Mouse (Mus musculus): Measurements from ENCODE around the gene Ermp1.

Gene Ermp1

DNA sequence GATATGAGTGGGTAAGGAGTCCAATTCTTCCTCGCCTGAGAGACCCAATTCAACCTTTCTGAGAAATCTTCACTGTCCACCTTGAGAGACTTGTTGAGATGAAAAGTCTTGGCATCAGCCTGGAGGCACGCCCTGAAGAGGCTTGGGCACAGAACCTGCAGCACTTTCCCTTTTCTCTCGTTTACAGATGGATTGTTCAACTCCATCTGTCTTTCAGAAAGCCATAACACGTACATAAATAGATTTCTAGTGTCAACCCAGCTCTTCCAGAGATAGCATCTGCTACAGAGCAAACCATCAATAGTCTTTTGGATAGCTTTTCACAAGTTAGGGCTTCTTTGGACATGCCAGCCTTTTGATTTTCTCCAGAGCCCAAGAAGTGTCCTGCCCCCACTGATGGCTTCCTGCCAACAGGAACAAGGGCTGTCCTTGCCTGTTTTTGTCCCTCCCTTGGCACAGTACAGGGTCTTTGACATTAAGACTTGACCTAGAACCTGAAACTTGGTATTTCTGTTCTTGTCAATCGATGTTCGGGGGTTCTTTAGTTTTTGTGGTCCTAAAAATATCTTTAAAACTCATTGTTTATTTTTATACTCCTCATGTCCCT is 13.9 kb upstream of the Ermp1 start:
- no peak for DNase-seq (ENCODE audit: low spot score)

DNA sequence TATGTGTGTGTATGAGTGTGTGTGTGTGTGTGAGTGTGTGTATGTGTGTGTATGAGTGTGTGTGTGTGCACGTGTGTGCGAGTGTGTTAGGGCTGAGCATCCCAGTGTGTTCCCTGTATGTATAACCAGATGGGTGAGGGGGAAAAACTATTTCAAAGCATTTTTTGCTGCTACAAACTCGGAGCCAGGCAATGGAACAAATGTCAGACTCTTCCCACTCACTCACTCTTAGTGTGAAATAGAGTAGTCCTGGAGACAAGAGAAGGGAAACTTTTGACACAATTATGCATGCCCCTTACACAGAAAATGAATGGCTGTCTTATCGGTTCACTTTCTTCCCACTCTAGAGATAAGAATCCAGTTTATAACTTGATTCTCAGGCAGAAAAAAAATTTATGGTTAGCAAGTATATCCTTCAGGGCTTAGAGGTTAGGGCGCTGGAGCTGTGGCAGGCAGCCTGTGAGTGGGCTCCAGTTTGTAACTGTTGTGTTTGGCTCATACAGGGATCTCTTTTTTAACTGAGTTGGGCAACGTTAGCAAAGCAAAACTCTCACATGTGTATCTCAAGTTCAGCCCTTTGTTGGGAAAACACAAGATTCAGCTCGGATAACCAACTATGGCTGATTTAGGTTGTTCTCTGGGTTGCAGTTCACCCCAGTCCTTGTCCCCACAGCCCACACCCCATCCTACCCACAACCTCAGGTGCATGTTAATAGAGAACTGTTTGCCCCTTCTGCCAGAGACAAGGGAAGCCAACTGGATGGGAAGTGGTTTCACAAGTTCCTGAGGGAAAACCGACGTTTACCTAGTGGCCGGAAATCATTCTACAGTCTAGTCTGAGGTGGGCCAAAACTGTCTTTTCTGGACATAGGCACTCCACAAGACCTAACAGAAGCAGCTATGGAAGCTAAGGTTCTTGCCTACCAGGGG is 12.9 kb upstream of the Ermp1 start:
- DNase-seq (ENCODE audit: low spot score), result no peak

- DNase-seq (ENCODE audit: low spot score), result no peak
Observed at GRCm38 (mm10) chr19:29659705-29660104, 11.5 kb upstream of the Ermp1 start.

GRCm38 (mm10) chr19:29658836-29659235 is 10.6 kb upstream of the Ermp1 start:
- no peak for DNase-seq (ENCODE audit: low spot score)

GRCm38 (mm10) chr19:29657558-29657957 is 9.3 kb upstream of the Ermp1 start:
- DNase-seq (ENCODE audit: low spot score), result no peak

GRCm38 (mm10) chr19:29657033-29657432 is 8.8 kb upstream of the Ermp1 start:
- no peak for DNase-seq (ENCODE audit: low spot score)

GRCm38 (mm10) chr19:29656620-29657019 is 8.4 kb upstream of the Ermp1 start:
- no peak for DNase-seq (ENCODE audit: low spot score)

DNA sequence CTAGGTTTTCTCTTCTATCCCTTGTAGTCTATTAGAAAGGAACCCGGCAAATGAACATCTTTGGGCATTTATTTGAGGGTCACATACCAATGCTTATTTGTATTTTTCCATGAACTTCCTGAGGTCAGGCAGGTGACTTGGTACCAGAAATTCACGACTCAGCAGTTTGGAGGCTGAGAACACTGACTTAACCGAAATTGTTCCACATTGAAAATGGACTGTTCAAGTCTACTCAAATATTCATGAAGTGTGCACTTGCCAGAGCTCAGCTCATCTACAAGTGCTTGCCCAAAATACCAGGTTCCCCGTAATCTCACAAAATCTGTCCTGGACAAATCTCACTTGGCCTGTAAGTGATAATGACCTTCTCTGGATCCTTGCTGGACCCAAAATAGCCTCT is 7.8 kb upstream of the Ermp1 start:
- DNase-seq (ENCODE audit: low spot score), result no peak

GRCm38 (mm10) chr19:29655148-29655547 is 6.9 kb upstream of the Ermp1 start:
- no peak for DNase-seq (ENCODE audit: low spot score)

DNA sequence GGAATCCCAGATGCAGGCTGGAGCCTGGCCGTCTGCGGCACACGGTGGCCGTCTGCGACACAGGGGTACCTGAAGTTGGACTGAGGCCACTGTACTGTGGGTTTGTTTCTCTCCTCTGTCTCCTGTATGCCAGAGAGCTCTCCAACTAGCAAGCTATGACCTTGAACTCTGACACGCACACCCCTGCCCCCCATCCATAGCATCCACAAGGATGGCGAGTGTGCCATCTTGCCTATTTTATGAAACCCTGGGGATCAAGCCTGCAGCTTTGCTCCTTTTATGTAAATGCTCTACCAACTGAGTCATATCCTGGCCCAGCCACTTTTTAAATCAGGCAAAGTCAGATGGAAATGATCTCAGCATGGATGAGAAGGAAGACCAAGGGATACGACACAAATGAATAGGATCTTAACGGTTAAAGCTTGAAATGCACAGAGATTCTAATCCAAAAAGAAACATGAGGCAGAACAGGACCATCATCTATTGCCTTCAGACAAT is 5.6 kb upstream of the Ermp1 start:
- DNase-seq (ENCODE audit: low spot score), result no peak

DNA sequence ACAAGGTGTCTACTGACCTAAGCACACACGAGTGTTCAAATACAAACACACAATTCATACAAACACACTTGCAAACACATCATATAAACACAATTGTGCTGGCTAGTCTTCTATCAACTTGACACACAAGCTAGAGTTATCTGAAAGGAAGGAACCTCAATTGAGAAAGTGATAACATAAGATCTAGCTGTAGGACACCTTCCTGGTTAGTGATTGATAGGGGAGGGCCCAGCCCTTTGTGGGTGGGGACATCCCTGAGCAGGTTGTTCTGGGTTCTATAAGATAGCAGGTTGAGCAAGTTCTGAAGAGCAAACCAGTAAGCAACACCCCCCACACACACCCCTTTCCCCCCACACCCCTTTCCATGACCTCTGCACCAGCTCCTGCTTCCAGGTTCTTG is 1.5 kb upstream of the Ermp1 start:
- DNase-seq (ENCODE audit: low spot score), result no peak

GRCm38 (mm10) chr19:29648550-29648914 is 317 bp upstream of the Ermp1 start:
- DNase-seq (ENCODE audit: low spot score), result no peak

DNA sequence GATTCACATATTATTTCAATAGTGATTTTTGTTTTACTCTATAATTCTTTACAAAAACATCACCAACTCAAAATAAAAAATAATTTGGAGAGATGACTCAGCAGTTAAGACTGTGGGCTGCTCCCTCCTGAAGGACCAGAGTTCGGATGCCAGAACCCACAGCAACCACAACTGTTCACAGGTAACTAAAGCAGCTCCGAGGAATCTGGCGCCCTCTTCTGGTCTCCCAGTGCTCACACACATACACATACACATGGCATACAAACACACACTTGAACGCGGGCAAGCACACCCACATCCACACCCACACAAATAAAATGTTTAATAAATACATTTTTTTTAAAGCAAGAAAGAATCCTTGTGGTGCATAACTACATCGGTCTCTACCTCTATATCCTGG is 3.5 kb downstream of the Ermp1 start:
- DNase-seq (ENCODE audit: low spot score), result no peak

DNA sequence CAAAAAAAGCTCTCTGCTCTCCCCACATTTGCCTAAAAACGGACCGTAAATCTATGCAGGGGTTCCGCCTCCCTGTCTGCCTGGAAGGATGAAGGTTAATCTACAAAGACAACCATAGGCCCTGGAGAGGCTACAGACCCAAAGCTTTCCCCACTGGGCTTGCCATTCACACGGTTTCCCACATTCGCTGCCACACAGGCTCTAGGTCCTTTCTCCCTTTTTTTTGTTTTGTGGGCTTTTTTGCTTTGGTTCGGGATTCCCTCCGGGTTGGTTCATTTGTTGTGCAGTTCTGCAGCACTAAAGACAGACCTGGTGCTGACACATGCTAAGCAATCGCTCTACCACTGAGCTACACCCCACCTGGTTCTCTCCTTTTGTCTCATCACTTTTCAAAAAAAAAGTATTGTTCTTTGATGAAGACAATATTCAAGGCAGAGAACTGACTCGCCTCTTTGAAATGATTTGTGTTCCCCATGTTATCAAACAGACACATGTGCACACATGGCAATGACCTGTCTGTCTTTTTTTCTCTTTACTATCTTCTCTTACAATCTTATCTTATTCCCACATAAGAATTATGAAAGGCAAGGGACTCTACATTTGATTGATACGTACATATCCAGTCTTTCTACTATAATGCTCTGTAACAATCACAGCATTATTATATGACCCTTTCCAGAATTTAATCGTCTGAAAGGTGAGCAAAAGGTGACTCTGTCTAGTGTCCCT is 4.9 kb downstream of the Ermp1 start:
- no peak for DNase-seq (ENCODE audit: low spot score)

- DNase-seq (ENCODE audit: low spot score), result no peak
Observed at GRCm38 (mm10) chr19:29642211-29642610, 6.0 kb downstream of the Ermp1 start.

DNA sequence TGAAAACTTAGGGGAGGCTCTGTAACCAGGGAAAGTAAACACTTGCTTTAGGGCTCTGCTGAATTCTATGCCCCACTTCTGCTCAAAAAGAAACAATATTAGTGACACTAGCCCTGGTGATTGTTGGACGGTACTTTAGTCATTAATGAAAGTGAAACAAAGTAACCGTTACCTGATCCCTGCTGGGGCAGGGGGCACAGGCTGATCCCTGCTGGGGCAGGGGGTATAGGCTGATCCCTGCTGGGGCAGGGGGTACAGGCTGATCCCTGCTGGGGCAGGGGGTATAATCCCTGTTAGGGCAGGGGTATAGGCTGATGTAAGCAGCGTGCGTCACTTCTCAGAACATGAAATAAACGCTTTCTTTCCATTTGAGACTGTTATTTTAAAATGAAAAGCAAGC is 6.7 kb downstream of the Ermp1 start:
- no peak for DNase-seq (ENCODE audit: low spot score)

GRCm38 (mm10) chr19:29641055-29641454 is 7.2 kb downstream of the Ermp1 start:
- DNase-seq (ENCODE audit: low spot score), result no peak

DNA sequence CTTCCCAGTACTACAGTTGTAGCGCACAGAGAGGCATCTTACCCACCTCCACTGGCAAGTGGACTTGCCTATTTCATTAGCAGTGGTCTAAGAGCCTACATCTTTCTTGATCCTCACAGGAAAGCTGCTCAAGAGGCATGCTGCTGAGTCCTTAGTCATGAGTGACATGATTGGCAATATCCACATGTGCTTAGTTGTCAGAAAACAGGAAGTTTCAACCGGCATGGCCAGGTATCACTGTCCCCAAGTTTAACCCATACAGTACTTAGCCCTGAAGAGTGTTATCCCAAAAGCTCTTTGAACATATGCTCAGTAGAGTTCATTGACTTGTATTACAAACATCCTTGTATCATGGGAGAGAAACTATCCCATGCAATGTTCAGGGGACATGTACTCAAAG is 36.1 kb downstream of the Ermp1 start:
- no peak for DNase-seq (ENCODE audit: low spot score)

- no peak for DNase-seq (ENCODE audit: low spot score)
Observed at GRCm38 (mm10) chr19:29610907-29611306, 37.3 kb downstream of the Ermp1 start.

GRCm38 (mm10) chr19:29608212-29608611 is 40.0 kb downstream of the Ermp1 start:
- DNase-seq (ENCODE audit: low spot score), result no peak

- no peak for DNase-seq (ENCODE audit: low spot score)
Observed at GRCm38 (mm10) chr19:29607521-29607920, 40.7 kb downstream of the Ermp1 start.

DNA sequence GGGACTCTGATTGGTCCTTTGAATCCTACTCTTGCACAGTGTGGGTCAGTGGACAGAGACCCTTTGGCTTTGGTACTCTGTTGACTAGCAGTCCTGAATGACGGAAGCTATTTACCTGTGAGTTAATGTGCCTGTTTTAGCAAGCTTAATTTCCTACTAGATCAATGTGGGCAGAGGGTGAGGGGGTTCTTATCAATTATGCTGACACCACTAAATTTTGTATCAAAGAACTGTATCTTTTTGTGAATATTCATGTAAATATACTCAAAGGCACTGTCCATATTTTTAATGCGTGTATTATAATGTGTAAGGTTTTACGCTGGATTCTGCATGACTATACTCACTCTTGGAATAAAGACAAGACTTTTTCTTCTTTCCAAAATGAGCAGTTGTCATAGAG is 43.6 kb downstream of the Ermp1 start:
- no peak for DNase-seq (ENCODE audit: low spot score)
